Mouse (Mus musculus) liver, embryonic 14.5 days (tissue): ENCODE measurements around the gene Ralgps2.

Source experiments
- CTCF ChIP-seq: IDR thresholded peaks from 2 replicates; pipeline ENCODE4 v1.5.1; 2016; ENCODE audit warnings: antibody characterized with exemption, low read depth, control low read depth
- EP300 ChIP-seq: IDR thresholded peaks from 2 replicates; pipeline ENCODE4 v1.6.1; 2016; ENCODE audit warnings: antibody characterized with exemption, low read depth

DNA sequence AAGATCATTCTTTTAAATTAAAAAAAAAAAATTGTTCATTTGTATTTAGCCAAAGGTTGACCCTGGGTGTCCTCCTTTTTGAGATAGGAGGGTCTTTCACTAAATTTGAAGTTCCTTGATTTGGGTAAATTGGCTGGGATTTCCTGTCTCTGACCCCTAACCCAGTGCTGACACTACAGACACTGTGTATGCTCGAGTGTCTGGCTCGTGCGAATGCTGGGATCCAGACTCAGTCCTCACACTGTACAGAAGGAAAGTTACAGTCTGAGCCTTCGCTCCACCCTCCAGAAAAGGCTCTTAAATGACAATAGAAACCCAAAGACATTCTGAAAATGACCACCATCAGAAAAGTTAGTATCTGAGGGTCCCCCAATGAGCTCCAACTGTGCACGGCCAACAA, 86.6 kb downstream of the Ralgps2 start:
- TF ChIP-seq CTCF, result no peak
- no peak for TF ChIP-seq EP300
